Mouse (Mus musculus) gastrocnemius, postnatal 25 days (tissue): ENCODE results near the gene Rrnad1. TPM values are rescaled to one million over a fixed set of nuclear protein-coding genes. Genes with fewer than 3 reads are reported as not detected.
"Not testable (repeated sequence)": the region's sequence is repeated elsewhere in the genome, so short reads cannot be mapped to it uniquely, and the experiment has no call there.

ENCODE experiments used
- DNase-seq: peaks from one replicate; pipeline ENCODE4 v3.0.0; 2022
- total RNA-seq, 2 experiments: library from RNA; stranded (reverse); gene quantifications; 1 replicate in 1 of 2; 2 replicates in 1 of 2; pipeline ENCODE4 v1.2.3; 2021

Rrnad1 gene
- total RNA-seq, 2 experiments from 2014 or later: 4.0 to 4.2 TPM

- no peak for DNase-seq
Measured at GRCm38 (mm10) chr3:87918551-87918950, 12.0 kb downstream of the Rrnad1 start.

GRCm38 (mm10) chr3:87916990-87917389 is 13.5 kb downstream of the Rrnad1 start:
- no peak for DNase-seq

DNA sequence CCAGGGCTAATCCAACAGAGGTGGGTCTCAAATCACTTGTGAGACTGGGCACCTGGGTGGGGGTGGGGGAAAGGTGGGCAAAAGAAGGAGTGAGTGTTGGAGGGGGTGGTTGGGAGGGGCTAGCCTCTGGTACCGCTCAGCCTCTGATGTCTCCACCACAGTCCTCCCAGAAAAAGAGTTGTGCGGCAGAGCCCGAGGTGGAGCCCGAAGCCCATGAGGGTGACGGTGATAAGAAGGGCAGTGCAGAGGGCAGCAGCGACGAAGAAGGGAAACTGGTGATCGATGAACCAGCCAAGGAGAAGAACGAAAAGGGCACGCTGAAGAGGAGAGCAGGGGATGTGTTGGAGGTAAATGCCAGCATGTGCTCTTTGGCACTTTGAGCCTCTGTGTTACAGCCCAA is 16.6 kb downstream of the Rrnad1 start:
- DNase-seq: no peak

DNA sequence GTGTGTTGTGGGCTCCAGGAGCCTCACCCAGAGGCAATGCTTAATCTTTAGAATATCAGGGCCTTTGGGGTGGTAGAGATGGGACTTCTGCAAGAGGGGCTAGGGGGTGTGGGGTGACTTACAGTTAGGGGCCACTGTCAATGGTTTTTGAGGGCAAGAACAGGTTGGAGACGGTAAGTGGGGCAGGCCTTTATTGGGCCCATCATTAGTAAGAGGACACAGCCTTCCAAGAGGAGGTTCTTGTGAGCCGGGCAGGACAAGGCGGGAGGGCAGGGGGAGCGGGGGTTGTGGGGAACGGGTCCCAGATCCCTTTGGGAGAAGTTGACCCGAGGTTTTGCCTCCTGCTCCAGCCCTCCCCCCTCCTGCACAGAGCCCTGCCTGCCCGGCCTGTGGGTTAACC is 17.0 kb downstream of the Rrnad1 start:
- DNase-seq: no peak

DNA sequence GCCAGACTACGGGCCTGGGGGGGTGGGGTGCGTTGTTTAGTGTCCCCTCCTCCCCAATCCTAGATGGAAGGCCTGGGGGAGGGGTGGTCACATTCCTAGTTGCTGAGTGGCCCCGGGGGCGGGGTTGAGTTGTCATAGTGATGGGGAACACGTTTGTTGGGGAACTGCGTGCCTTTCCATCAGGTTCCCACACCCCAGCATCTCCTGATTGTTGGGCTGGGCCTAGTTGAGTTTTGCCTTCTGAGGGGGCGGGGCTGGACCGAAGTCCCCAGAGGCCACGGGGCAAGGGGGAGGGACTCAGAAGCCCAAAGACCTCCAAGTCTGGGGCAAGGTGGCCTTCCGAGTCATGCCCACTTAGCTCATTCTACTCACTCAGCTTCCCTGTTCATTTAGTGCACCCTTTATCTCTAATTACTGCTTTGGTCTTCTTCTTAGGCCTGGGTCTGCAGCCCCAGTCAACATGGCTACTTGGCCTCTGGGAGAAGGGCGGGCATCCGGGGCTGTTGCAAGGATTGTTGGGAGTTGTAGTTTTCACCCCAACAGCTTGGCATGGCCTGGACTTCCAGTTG is 19.9 kb downstream of the Rrnad1 start:
- peak; percentile 82 for DNase-seq

DNA sequence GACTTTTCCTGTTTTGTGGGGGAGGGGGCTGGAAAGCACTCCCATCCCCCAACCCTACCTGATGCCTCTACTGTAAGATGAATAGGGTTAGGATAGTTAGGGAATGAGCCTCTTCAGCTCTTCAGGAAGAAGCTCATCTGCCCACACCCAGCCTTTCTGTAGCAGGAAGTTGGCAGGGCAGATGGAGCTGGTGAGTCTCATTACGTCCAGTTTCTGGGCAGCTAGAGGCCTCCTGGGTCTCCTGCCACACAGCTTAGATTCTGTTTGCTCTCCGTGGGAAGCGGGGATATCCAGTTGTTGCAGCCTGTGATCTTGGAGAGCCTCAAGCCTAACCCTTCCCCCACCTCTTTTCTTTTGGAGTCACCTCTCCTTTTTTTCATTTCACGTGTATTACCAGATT is 20.6 kb downstream of the Rrnad1 start:
- DNase-seq: no peak

- no peak for DNase-seq
Measured at GRCm38 (mm10) chr3:87909381-87909780, 21.1 kb downstream of the Rrnad1 start.

GRCm38 (mm10) chr3:87907906-87908305 is 22.6 kb downstream of the Rrnad1 start:
- no peak for DNase-seq

DNA sequence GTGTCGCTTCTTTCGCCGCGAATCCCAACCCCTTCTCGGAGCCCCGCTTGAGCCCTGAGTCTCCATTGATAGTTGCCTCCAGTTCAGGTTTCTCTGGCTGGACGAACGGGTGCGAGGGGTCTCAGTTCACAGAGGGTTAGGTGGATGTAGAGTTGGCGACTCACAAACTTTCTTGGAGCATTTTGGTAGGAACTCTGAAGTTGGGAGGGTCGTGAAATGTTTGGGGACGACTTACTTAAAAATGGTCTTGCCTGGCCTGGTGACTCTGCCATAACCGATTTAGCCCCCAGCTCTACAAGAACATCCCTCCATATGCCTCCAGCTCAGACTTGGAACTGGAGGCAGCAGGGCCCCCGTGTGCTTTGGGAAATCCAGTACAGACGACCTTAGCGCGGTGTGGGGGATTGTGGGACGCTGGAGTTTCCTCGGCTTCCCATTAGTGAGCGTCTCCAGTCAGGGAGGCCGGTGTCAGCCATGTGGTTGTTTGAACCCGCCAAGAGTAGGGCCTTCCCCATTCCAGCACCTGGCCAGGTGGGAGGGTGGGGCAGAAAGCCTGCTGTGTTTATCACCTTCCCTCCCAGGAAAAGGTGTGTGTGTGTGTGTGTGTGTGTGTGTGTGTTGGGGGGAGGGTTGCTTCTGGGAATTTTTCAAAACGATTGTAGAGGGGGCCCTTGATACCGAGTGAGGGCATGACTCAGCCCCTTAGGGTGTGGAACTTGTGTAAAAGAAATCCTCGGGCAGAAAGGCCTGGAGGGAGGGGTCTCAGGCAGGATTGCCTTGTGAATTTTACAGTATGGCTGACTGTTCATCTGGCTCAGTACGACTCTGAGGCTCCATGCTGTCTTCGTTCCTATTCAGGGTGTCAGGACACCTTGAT is 23.3 kb downstream of the Rrnad1 start:
- DNase-seq: peak; percentile 41

- DNase-seq: peak; percentile 84
Measured at GRCm38 (mm10) chr3:87906601-87906980, 23.9 kb downstream of the Rrnad1 start.

DNA sequence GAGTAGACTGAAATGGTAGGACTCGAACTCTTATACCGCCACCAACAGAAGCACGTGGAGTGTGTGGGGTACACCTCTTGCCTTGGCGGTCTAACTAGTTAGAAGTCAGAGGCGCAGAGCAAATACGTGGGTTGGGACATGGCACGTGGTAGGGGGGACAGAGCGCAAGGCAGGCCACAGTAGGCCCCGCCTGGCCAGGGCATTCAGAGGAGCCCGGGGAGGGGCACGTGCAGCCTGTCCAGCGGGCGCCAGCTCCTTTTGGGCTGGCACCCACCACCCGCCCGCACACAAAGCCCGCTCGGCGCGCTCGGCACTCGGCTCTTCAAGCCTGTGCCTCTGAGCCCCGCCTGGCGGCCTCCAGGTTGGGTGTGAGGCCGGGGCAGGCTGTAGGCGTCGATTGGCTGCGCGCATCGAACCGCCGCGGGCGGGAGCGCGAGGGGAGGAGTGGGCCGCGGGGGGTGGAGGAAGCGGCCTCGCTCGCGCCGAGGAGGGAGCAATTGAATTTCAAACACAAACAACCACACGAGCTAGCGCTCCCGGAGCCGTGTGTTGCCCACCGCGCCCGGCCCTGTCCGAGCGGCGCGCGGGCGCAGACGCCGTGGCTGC is 24.5 kb downstream of the Rrnad1 start, which contains the start of gene Hdgf:
Hdgf (plus strand) TSS at position 442 of the 606 bp plus-strand sequence.
- peak; percentile 97 for DNase-seq

- DNase-seq: no peak
Measured at GRCm38 (mm10) chr3:87903821-87904220, 26.7 kb downstream of the Rrnad1 start.

DNA sequence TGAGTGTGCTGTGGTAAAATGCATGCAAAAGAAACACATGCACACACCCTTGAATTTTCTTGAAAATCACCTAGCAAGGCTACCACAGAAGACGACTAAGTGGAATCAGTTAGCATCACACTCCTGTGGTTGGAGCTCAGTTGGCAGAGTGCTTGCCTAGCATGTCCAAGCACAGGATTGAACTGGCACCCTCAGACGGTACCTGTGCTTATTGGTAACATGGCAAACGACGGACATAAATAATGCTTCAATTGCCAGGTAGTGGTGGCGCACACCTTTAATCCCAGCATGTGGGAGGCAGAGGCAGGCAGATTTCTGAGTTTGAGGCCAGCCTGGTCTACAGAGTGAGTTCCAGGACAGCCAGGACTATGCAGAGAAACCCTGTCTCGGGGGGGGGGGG is 28.6 kb downstream of the Rrnad1 start:
- DNase-seq: not testable (repeated sequence)

- DNase-seq: no peak
Measured at GRCm38 (mm10) chr3:87901036-87901624, 29.4 kb downstream of the Rrnad1 start.

DNA sequence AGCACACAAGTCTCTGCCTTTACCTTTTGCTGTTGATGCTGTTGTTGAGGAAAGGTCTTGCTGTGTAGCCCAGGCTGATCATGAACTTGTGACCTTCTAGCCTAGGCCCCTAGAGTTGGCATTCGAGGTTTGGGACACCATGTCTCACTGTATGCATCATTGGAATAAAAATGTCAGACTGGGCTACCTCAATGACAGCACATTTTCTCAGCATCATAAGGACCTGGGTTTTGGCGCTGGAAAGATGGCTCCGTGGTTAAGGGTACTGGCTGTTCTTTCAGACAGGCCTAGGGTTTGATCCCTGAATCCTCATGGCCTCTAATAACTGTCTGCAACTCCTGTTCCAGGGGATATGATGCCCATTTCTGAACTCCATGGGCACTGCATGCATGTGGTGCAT is 30.7 kb downstream of the Rrnad1 start:
- no peak for DNase-seq

- no peak for DNase-seq
Measured at GRCm38 (mm10) chr3:87899266-87899665, 31.3 kb downstream of the Rrnad1 start.

- DNase-seq: no peak
Measured at GRCm38 (mm10) chr3:87893367-87893905, 37.1 kb downstream of the Rrnad1 start.

- DNase-seq: no peak
Measured at GRCm38 (mm10) chr3:87891481-87891880, 39.0 kb downstream of the Rrnad1 start.

GRCm38 (mm10) chr3:87887400-87887799 is 43.1 kb downstream of the Rrnad1 start:
- not testable (repeated sequence) for DNase-seq

- DNase-seq: no peak
Measured at GRCm38 (mm10) chr3:87886416-87886815, 44.1 kb downstream of the Rrnad1 start.

GRCm38 (mm10) chr3:87886004-87886365 is 44.5 kb downstream of the Rrnad1 start:
- DNase-seq: no peak

GRCm38 (mm10) chr3:87885281-87886003 is 45.1 kb downstream of the Rrnad1 start, which contains the start of gene Prcc:
Gene Prcc, minus strand, starts transcription at chr3:87885608.
- DNase-seq: peak; percentile 95
